Mouse (Mus musculus) hindbrain, embryonic 13.5 days (tissue): ENCODE data around the gene Chd1l. TPM values are rescaled to one million over a fixed set of nuclear protein-coding genes. Genes with fewer than 3 reads are reported as not detected.

Experiments used
- ATAC-seq: fragments of 200-750 bp; cut with Nextera tagmentation; 2 replicates; pipeline ENCODE4 v1.8.0; 2017; ENCODE audit warnings: moderate TSS enrichment; ENCODE audit not compliant: low FRiP score
- H3K27ac ChIP-seq: fragments of 300-500 bp; sonication (generic); 2 replicates; pipeline ENCODE4 v1.5.1; 2015; ENCODE audit warnings: inconsistent platforms, mild to moderate bottlenecking, moderate library complexity
- H3K27me3 ChIP-seq: fragments of 300-500 bp; sonication (generic); 2 replicates; pipeline ENCODE4 v1.6.1; 2015; ENCODE audit warnings: mild to moderate bottlenecking, inconsistent platforms
- H3K36me3 ChIP-seq: fragments of 300-500 bp; sonication (generic); 2 replicates; pipeline ENCODE4 v1.6.1; 2015; ENCODE audit warnings: mild to moderate bottlenecking, inconsistent platforms
- H3K4me1 ChIP-seq: fragments of 300-500 bp; sonication (generic); replicated peaks from 2 replicates; pipeline ENCODE4 v1.6.1; 2015; ENCODE audit warnings: inconsistent platforms
- H3K4me2 ChIP-seq: fragments of 300-500 bp; sonication (generic); 2 replicates; pipeline ENCODE4 v1.6.1; 2015; ENCODE audit warnings: inconsistent platforms, mild to moderate bottlenecking, moderate library complexity
- H3K4me3 ChIP-seq: fragments of 300-500 bp; sonication (generic); 2 replicates; pipeline ENCODE4 v1.5.1; 2015; ENCODE audit warnings: mild to moderate bottlenecking, inconsistent platforms
- H3K9ac ChIP-seq: fragments of 300-500 bp; sonication (generic); 2 replicates; pipeline ENCODE4 v1.6.1; 2015; ENCODE audit warnings: mild to moderate bottlenecking, inconsistent platforms
- H3K9me3 ChIP-seq: fragments of 300-500 bp; sonication (generic); 2 replicates; pipeline ENCODE4 v1.6.1; 2016; ENCODE audit warnings: inconsistent platforms
- WGBS: fragments of 180-500 bp; shearing (Covaris S2); methylation state at CpG from one replicate; pipeline ENCODE4 v1.1.7; 2015; 5-methylcytosine and 5-hydroxymethylcytosine counted together
- polyA plus RNA-seq: library from polyadenylated mRNA; unstranded; fragments of >200 nt; fragmentation: Nextera tagmentation; extraction: Ambion mirVana; gene quantifications from 2 replicates; pipeline ENCODE4 v1.2.1, GENCODE M21; 2015

Gene Chd1l
- polyA plus RNA-seq, 1 experiment from 2014 or later, result 7.2 TPM

DNA sequence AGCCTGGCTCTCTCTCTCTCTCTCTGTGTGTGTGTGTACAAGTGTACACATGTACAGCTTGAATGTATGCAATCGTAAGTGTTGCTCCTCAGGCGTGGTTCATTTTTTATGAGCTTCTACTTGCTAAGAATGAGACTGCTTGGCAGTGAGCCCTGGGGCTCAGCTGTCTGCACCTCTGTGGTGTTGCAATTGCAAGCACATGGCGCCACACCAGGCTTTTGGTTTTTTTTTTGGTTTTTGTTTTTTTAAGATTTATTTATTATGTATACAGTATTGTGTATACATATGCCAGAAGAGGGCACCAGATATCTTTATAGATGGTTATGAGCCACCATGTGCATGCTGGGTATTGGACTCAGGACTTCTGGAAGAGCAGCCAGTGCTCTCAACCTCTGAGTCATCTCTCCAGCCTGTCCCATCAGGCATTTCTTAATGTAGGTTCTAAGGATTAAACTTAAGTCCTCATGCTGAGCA lies 24.3 kb upstream of the Chd1l start:
- no peak overlapping the region for H3K4me3 ChIP-seq
- no peak overlapping the region for H3K27ac ChIP-seq
- H3K9ac ChIP-seq, result no peak overlapping the region
- peaks cover 3% of the 10 kb centered on the region; the same call in 1 of the 2 replicates for H3K4me1 ChIP-seq
- no peaks in the 10 kb centered on the region for H3K27me3 ChIP-seq
- H3K9me3 ChIP-seq, result no peaks in the 10 kb centered on the region
- no peaks in the 10 kb centered on the region for H3K36me3 ChIP-seq
- no peak overlapping the region for H3K4me2 ChIP-seq
- WGBS, result 80% methylated on average over 3 of the region's 3 CpGs
- no peak for ATAC-seq

DNA sequence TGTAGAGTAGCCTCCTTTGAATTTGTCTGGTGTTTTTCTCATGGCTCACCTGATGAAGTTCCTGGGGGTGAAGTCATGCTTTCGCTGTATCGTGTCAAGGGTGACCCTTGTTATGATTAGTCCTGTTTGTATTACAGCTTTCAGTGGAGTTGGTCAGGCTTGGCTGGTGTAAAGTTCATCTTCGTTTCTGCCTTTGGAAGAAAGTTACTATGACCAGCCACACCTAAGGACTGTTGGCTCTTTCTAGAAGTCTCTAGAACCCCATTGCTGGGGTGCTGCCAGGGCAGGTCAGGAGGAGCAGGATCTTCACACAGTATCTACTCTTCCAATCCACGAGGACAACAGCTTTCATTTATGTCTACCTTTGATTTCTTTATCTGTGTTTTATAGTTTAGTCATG lies 23.5 kb upstream of the Chd1l start:
- Histone ChIP-seq H3K27me3 (0 out of 2 replicates have a peak, but pooled peaks cover 4% of the 10 kb centered on the region), H3K4me2 (no peak overlapping the region), H3K27ac (no peak overlapping the region), H3K4me1 (peaks cover 7% of the 10 kb centered on the region; the same call in 1 of the 2 replicates), H3K36me3 (no peaks in the 10 kb centered on the region), H3K9ac (no peak overlapping the region), H3K4me3 (no peak overlapping the region), H3K9me3 (no peaks in the 10 kb centered on the region)
- WGBS, result 89% methylated on average over 4 of the region's 4 CpGs
- ATAC-seq, result no peak

DNA sequence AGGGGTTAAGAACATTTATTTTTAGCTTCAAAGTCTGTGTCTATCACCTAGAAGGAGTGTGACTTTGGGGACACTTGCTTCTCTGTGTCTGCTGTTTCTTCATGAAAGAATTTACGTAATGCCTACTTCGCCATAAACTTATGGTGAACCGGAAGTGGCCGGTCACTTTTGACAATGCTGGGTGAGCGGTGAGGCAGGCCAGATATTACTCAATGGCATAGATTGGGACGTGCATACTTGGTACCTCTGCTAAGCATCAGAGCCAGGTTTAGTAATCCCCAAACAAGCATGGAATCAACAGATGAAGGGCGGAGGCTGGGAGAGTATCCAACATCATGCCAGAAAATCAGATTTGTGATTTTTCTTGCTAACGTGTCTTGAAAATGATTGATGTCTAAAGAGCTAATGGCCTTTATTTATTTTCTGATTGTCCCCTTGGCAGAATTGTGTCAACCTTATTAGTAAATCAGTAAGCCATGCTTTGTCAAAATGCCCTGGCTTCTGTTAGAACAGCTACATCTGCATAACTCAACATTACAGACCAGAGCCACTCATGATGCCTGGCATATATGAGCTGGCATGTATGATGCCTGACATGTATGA lies 21.4 kb upstream of the Chd1l start:
- WGBS, result 89% methylated on average over 8 of the region's 8 CpGs
- Histone ChIP-seq H3K36me3 (no peaks in the 10 kb centered on the region), H3K27me3 (0 out of 2 replicates have a peak, but pooled peaks cover 4% of the 10 kb centered on the region), H3K9me3 (no peaks in the 10 kb centered on the region), H3K9ac (no peak overlapping the region), H3K4me1 (0 out of 2 replicates have a peak, but pooled peaks cover 3% of the 10 kb centered on the region), H3K27ac (no peak overlapping the region), H3K4me3 (no peak overlapping the region), H3K4me2 (no peak overlapping the region)
- ATAC-seq, result no peak

DNA sequence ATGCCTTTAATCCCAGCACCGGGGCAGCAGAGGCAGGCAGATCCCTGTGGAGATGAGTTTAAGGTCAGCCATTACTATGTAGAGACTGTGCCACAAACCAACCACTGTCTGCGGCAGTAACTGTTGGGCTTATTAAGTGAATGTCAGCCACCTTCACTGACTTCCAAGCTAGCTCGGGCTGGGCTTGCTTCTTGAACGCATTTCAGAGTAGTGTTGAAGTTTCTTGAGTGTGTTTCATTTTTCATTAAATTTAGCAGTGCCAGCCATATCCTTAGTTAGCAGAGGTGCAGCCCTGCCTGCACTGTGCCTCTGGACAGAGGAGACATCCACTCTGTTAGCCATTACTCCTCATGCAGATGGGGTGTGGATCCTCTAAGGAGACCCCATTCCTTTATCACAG lies 20.7 kb upstream of the Chd1l start:
- 0 out of 2 replicates have a peak, but pooled peaks cover 4% of the 10 kb centered on the region for H3K27me3 ChIP-seq
- H3K4me3 ChIP-seq, result no peak overlapping the region
- no peak for ATAC-seq
- H3K4me1 ChIP-seq, result 0 out of 2 replicates have a peak, but pooled peaks cover 3% of the 10 kb centered on the region
- H3K4me2 ChIP-seq, result no peak overlapping the region
- H3K27ac ChIP-seq, result no peak overlapping the region
- no peak overlapping the region for H3K9ac ChIP-seq
- no peaks in the 10 kb centered on the region for H3K36me3 ChIP-seq
- 98% methylated on average over 4 of the region's 4 CpGs for WGBS
- H3K9me3 ChIP-seq, result no peaks in the 10 kb centered on the region

DNA sequence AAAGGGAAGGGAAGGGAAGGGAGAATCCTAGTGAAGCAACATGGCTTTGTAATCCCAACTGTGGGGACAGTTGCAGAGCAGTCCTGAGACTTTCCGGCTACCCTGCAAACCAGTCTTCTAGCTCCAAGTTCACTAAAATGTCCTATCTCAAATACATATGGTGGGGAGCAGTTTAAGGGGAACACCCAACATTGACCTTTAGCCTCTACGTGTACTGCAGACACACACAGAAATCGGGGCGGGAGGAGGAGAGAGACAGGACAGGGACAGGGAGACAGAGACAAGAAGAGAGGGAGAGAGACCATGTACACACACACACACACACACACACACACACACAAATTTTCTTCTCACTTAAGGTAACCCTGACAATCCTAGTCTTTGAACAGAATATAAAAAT lies 19.9 kb upstream of the Chd1l start:
- Histone ChIP-seq H3K27me3 (0 out of 2 replicates have a peak, but pooled peaks cover 4% of the 10 kb centered on the region), H3K4me3 (no peak overlapping the region), H3K9me3 (no peaks in the 10 kb centered on the region), H3K36me3 (no peaks in the 10 kb centered on the region), H3K27ac (no peak overlapping the region), H3K9ac (no peak overlapping the region), H3K4me2 (no peak overlapping the region), H3K4me1 (0 out of 2 replicates have a peak, but pooled peaks cover 3% of the 10 kb centered on the region)
- 88% methylated on average over 4 of the region's 4 CpGs for WGBS
- ATAC-seq, result no peak

DNA sequence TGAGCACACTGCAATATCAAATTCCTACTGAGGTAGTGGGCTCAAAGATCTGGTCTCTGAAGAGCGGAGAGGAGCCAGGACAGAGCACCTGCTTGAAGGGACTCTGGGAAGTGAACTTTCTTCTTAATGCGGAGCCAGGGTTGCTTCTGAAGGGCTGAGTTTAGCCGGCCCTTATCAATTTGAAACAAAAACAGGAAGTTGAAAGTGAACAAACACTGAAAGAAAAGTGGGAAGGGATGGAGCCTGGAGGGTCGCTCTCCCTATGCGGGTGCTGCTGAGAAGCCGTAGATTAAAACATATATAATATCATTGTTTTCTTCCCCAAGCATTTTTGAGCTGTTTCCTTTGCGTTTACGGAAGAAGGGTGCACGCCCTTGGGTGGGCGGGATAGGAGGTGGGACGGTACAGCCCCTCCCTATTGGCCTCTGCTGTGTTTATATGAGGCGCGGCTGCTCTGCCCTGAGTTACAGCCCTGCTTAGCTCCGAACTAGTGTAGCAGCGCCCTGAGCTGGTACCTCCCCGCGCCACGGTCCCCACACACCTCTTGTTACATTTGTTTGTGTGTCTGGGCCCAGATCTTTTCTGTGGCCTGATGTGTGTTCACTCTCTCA lies 18.5 kb upstream of the Chd1l start, which contains the start of gene Fmo5:
Gene Fmo5 (plus strand): TSS at position 414 of the 611 bp plus-strand sequence.
- Histone ChIP-seq H3K27me3 (0 out of 2 replicates have a peak, but pooled peaks cover 4% of the 10 kb centered on the region), H3K27ac (no peak within 1 kb of the TSS), H3K4me2 (peak within 1 kb of the TSS; percentile 47), H3K36me3 (no peaks in the 10 kb centered on the region), H3K9me3 (no peaks in the 10 kb centered on the region), H3K4me1 (0 out of 2 replicates have a peak, but pooled peaks cover 3% of the 10 kb centered on the region), H3K9ac (peak within 1 kb of the TSS; percentile 20; the same call in 1 of the 2 replicates), H3K4me3 (peak within 1 kb of the TSS; percentile 27)
- ATAC-seq, result no peak
- 7% methylated on average over 18 of the region's 18 CpGs for WGBS

DNA sequence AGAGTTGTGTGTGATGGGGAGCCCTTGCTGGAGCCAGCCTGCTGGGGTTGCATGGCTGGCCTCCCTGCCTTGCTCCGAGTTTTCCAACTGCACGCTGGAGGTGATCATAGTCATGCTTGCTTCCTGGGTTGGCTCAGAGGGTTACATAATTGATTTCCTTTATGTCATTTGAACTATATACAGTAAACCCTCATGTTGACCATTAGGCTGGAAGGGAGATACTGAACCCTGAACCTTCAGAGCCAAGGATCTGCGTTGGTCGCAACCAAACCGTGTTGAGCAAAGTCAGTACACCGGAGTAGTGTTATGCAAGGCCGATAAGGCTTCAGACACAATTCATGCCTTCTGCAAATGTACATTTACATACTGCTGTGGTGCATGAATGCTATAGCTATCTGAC lies 17.9 kb upstream of the Chd1l start:
- no peak for ATAC-seq
- Histone ChIP-seq H3K9me3 (no peaks in the 10 kb centered on the region), H3K36me3 (no peaks in the 10 kb centered on the region), H3K27me3 (0 out of 2 replicates have a peak, but pooled peaks cover 4% of the 10 kb centered on the region), H3K4me2 (no peak overlapping the region), H3K4me1 (0 out of 2 replicates have a peak, but pooled peaks cover 3% of the 10 kb centered on the region), H3K4me3 (no peak overlapping the region), H3K27ac (no peak overlapping the region), H3K9ac (no peak overlapping the region)
- WGBS, result 84% methylated on average over 7 of the region's 7 CpGs

DNA sequence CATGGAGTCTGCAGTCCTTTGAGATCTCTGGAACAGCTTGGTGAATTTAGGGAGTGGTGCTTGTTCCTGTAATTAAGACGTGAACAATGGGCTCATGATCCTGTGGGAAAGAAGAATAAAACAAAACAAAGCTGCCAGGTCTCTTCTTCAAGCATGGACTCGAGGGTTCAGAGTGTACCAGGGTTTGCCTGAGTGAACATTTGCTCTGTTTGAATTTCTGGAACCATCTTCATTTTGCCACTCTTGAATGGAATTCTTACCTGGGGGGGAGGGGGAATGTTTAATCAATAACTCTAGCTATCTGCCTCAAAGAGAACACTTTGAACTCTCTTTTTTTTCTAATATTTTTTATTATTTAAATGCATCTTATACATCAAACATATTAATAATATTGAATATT lies 14.6 kb upstream of the Chd1l start:
- 0 out of 2 replicates have a peak, but pooled peaks cover 3% of the 10 kb centered on the region for H3K4me1 ChIP-seq
- H3K4me3 ChIP-seq, result no peak overlapping the region
- H3K9ac ChIP-seq, result no peak overlapping the region
- ATAC-seq, result no peak
- H3K4me2 ChIP-seq, result no peak overlapping the region
- H3K27me3 ChIP-seq, result 0 out of 2 replicates have a peak, but pooled peaks cover 4% of the 10 kb centered on the region
- WGBS, result 41% methylated on average over 2 of the region's 2 CpGs
- no peak overlapping the region for H3K27ac ChIP-seq
- H3K36me3 ChIP-seq, result no peaks in the 10 kb centered on the region
- no peaks in the 10 kb centered on the region for H3K9me3 ChIP-seq

DNA sequence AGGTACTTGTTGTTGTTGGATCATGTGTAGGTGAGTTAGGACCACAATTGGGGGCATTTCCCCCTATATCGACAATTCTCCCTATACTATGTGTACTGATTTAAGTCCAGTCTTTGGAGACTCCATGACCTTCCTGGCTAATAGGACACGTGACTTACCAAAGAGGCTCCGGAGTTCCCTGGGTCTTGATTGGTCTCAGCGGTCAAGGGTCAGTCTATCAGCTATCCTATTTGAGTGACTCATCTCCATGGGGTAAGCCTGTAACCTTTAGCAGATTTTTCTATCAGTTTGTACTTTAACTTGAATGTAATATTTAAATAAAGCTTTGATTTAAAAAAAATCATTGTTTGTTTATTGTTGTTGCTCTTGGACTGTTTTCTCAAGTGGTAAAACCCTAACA lies 10.7 kb upstream of the Chd1l start:
- Histone ChIP-seq H3K4me3 (no peak overlapping the region), H3K36me3 (no peaks in the 10 kb centered on the region), H3K4me2 (no peak overlapping the region), H3K9me3 (no peaks in the 10 kb centered on the region), H3K27me3 (no peaks in the 10 kb centered on the region), H3K27ac (no peak overlapping the region), H3K4me1 (no peaks in the 10 kb centered on the region), H3K9ac (no peak overlapping the region)
- ATAC-seq, result no peak
- 93% methylated on average over 4 of the region's 4 CpGs for WGBS

DNA sequence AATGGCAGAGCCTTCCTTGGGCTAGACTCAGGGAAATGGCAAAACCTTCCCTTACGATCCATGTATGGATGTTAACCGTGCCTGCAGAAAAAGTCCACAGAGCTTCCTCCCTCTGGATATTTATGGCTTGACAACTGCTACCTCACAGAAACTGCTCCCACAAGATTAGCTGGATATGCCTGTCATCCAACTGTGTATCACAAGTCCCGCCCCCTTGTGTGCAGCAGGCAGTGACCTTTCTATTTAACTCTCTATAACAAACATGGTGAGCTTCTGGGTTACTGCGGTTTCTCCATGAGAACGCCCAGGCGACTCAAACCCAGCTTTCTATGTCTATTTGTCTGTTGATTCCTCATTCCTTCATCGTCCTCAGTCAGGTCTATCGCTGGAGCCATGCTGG lies 7.9 kb upstream of the Chd1l start:
- H3K4me3 ChIP-seq, result no peak overlapping the region
- no peaks in the 10 kb centered on the region for H3K4me1 ChIP-seq
- no peak overlapping the region for H3K9ac ChIP-seq
- H3K4me2 ChIP-seq, result no peak overlapping the region
- H3K27me3 ChIP-seq, result no peaks in the 10 kb centered on the region
- H3K9me3 ChIP-seq, result no peaks in the 10 kb centered on the region
- H3K36me3 ChIP-seq, result no peaks in the 10 kb centered on the region
- no peak overlapping the region for H3K27ac ChIP-seq
- WGBS, result 89% methylated on average over 8 of the region's 8 CpGs
- ATAC-seq, result no peak

DNA sequence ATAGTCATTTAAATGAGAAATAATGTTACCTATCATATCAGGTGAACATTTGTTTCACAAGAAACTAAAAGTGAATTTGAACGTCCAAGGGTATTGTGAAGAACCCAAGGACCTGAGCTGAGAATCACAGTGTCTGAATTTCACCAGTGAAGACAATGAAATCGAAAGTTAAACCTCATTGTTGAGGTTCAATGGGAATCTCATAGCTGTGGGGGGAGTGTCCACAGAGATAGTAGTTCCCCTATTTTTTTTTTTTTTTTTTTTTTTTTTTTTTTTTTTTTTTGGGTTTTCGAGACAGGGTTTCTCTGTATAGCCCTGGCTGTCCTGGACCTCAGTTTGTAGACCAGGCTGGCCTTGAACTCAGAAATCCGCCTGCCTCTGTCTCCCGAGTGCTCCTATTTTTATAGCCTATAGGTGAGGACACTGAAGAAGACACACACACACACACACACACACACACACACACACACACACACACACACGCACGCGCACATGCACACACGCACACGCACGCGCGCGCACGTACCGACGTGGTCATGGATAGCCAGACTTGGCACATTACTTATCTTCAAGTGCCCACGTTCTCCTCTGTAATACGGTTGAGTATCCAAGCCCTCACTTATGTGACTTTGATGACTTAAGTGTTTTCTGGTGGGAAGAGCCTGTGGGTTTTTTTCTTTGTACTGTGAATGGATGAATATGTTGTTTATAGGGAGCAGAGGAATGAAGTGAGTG lies 7.3 kb upstream of the Chd1l start:
- WGBS, result 97% methylated on average over 18 of the region's 19 CpGs
- H3K27me3 ChIP-seq, result no peaks in the 10 kb centered on the region
- H3K9ac ChIP-seq, result no peak overlapping the region
- no peak for ATAC-seq
- H3K4me1 ChIP-seq, result no peaks in the 10 kb centered on the region
- no peaks in the 10 kb centered on the region for H3K36me3 ChIP-seq
- H3K4me2 ChIP-seq, result no peak overlapping the region
- no peak overlapping the region for H3K27ac ChIP-seq
- no peaks in the 10 kb centered on the region for H3K9me3 ChIP-seq
- H3K4me3 ChIP-seq, result no peak overlapping the region

DNA sequence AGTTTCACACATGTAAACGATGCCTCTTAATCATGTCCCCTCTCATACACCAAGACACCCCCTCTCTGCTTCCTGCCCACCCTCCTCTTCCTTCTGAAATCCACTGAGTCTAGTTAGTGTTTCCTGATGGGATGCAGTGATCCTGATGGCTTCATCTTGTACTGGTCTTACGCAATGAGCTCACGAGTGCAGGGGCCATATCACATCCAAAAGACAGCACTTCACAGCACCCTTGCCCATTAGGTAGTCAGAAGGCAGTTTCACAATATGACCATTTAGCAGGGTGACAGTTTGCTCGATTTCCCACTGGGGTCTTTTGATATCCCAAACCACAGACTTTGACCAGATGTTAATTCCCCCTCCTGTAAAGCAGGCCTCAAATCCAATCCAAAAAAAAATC lies 5.9 kb upstream of the Chd1l start:
- Histone ChIP-seq H3K4me3 (no peak overlapping the region), H3K27me3 (no peaks in the 10 kb centered on the region), H3K4me2 (no peak overlapping the region), H3K4me1 (no peaks in the 10 kb centered on the region), H3K9me3 (no peaks in the 10 kb centered on the region), H3K36me3 (no peaks in the 10 kb centered on the region), H3K9ac (no peak overlapping the region), H3K27ac (no peak overlapping the region)
- ATAC-seq, result no peak
- 89% methylated on average over 4 of the region's 4 CpGs for WGBS
